31 mouse cellular contexts compared by ENCODE assay signal in the genomic region with DNA sequence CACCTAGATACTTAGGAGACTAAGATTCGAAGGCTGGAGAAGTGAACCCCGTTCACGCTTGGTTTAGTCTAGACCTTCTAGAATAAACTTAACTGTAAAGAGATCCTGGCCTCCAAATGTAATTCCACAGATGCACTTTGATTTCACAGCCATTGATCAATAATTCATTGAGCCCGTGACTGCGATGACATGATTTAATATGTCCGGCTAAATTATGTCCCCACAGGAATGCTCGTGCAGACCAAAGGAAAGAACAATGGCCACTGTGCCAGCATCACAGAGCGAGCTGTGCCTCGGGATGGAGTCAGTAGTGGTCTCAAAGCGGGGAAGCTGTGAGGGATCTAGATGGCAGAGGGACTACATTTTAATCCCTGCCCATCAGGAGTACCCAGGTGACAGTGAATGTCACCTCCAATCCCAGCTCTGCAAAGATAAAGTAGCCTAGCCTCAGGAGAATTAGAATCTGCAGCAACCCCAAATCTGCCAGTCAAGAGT.
DNase-seq lines count a peak whose midpoint lies in the region; ATAC-seq and TF ChIP-seq lines count a peak whose summit lies in the region.
"Had no signal": no experiment of that assay in that cellular context is flagged by ENCODE, and none has a peak within 500 bp of the region (broad histone marks: within the 10 kb centered on the region; RNA-seq: fewer than 3 reads in every experiment).

No protein-coding gene starts in this region.

- no peaks in the 10 kb centered on the region for H3K27me3 ChIP-seq in hindbrain, embryonic 11.5 days (ENCODE audit: control insufficient read depth, insufficient read depth, low read length)
- H3K27me3 ChIP-seq in hindbrain, embryonic 14.5 days (ENCODE audit: control insufficient read depth, insufficient read depth, low read length) = no peaks in the 10 kb centered on the region
- no peaks in the 10 kb centered on the region for H3K27me3 ChIP-seq in neural tube, embryonic 11.5 days (ENCODE audit: control insufficient read depth, insufficient read depth, low read length)
- H3K27me3 ChIP-seq: CH12.LX; embryonic facial prominence, embryonic 12.5 days; heart, embryonic 12.5 days; limb, embryonic 15.5 days; liver, embryonic 13.5 days had no signal

- H3K27ac ChIP-seq in hindbrain, embryonic 11.5 days (ENCODE audit: low read depth, low read length) = no peak overlapping the region
- H3K27ac ChIP-seq in hindbrain, embryonic 14.5 days = no peak overlapping the region; the same call in 1 of the 2 replicates
- H3K27ac ChIP-seq in neural tube, embryonic 11.5 days (ENCODE audit: low read depth, low read length) = peak overlapping the region; percentile 21; the same call in 1 of the 2 replicates
- no peak overlapping the region for H3K27ac ChIP-seq in layer of hippocampus, adult 2 months
- H3K27ac ChIP-seq: embryonic facial prominence, embryonic 12.5 days; gastrocnemius, adult 2 months; heart, adult 2 months; limb, embryonic 10.5 days; limb, embryonic 15.5 days; liver, embryonic 13.5 days had no signal

- DNase-seq in adrenal gland, adult (ENCODE audit: inconsistent age in 2 of 2, low spot score in 1 of 2) = peak; percentile 39 to 53
- DNase-seq in adrenal gland, postnatal 14 days = no peak
- no peak for DNase-seq in hindbrain, embryonic 11.5 days (ENCODE audit: low spot score)
- DNase-seq in hindbrain, embryonic 14.5 days (ENCODE audit: low spot score) = no peak
- DNase-seq in neural tube, embryonic 11.5 days (ENCODE audit: low spot score) = peak; percentile 35
- no peak for DNase-seq in neural tube, embryonic 10.5 days (ENCODE audit: extremely low spot score, low spot score)
- no peak for DNase-seq in layer of hippocampus, adult 2 months (ENCODE audit: low spot score in 2 of 2)
- DNase-seq: adrenal gland, postnatal 25 days; cerebellum, adult 18-20 months; cerebellum, postnatal 10 days; gastrocnemius, adult 2 months; heart, adult 2 months; heart, postnatal 4 days; kidney, adult 9 months; kidney, postnatal 10 days; layer of hippocampus, adult 9-11 months; liver, embryonic 13.5 days; lung, adult 18-20 months; lung, postnatal 4 days; right cerebral cortex, postnatal 25 days; thymus, postnatal 14 days had no signal

- H3K4me1 ChIP-seq in hindbrain, embryonic 11.5 days (replicated peaks; ENCODE audit: control insufficient read depth, insufficient read depth, low read length) = no peaks in the 10 kb centered on the region
- H3K4me1 ChIP-seq in hindbrain, embryonic 14.5 days (replicated peaks; ENCODE audit: control insufficient read depth, insufficient read depth, low read length) = no peaks in the 10 kb centered on the region
- no peaks in the 10 kb centered on the region for H3K4me1 ChIP-seq in neural tube, embryonic 11.5 days (ENCODE audit: control insufficient read depth, insufficient read depth, low read length)
- H3K4me1 ChIP-seq: embryonic facial prominence, embryonic 12.5 days; limb, embryonic 10.5 days; limb, embryonic 15.5 days; liver, embryonic 13.5 days had no signal

- H3K4me2 ChIP-seq in hindbrain, embryonic 11.5 days (replicated peaks; ENCODE audit: low read depth, low read length) = no peak overlapping the region
- no peak overlapping the region for H3K4me2 ChIP-seq in hindbrain, embryonic 14.5 days (replicated peaks)
- no peak overlapping the region for H3K4me2 ChIP-seq in neural tube, embryonic 11.5 days (ENCODE audit: low read depth)
- H3K4me2 ChIP-seq: embryonic facial prominence, embryonic 12.5 days; heart, embryonic 12.5 days; limb, embryonic 15.5 days; liver, embryonic 13.5 days had no signal

- no peak for TF ChIP-seq CTCF in layer of hippocampus, adult 2 months (conservative IDR thresholded peaks at IDR 0.05)

- H3K36me3 ChIP-seq in hindbrain, embryonic 11.5 days (ENCODE audit: control insufficient read depth, insufficient read depth, low read length) = no peaks in the 10 kb centered on the region
- no peaks in the 10 kb centered on the region for H3K36me3 ChIP-seq in hindbrain, embryonic 14.5 days (replicated peaks; ENCODE audit: control insufficient read depth, insufficient read depth)
- H3K36me3 ChIP-seq in neural tube, embryonic 11.5 days (ENCODE audit: control insufficient read depth, insufficient read depth, low read length) = no peaks in the 10 kb centered on the region
- H3K36me3 ChIP-seq: embryonic facial prominence, embryonic 12.5 days; heart, embryonic 12.5 days; limb, embryonic 10.5 days; limb, embryonic 15.5 days; liver, embryonic 13.5 days had no signal

- ATAC-seq in hindbrain, embryonic 11.5 days (ENCODE audit: low FRiP score) = 0 out of 2 replicates have a peak, but pooled peaks have one; percentile 4
- ATAC-seq in hindbrain, embryonic 14.5 days (ENCODE audit: low FRiP score) = no peak
- ATAC-seq in neural tube, embryonic 11.5 days (ENCODE audit: insufficient read depth, low FRiP score, low TSS enrichment) = no peak
- ATAC-seq: activated CD4-positive, CD25-positive, alpha-beta regulatory T cell, adult 4 months; forebrain, embryonic 14.5 days; intestine, postnatal 0 days; lung, postnatal 0 days had no signal

- no peak overlapping the region for H3K9ac ChIP-seq in hindbrain, embryonic 11.5 days (ENCODE audit: low read depth, low read length)
- no peak overlapping the region for H3K9ac ChIP-seq in hindbrain, embryonic 14.5 days
- H3K9ac ChIP-seq in neural tube, embryonic 11.5 days (ENCODE audit: low read length) = no peak overlapping the region
- H3K9ac ChIP-seq: embryonic facial prominence, embryonic 12.5 days; heart, embryonic 12.5 days; limb, embryonic 15.5 days; liver, embryonic 13.5 days had no signal

- 72% methylated on average over 10 of the region's 10 CpGs for WGBS in hindbrain, embryonic 11.5 days
- 54% methylated on average over 10 of the region's 10 CpGs for WGBS in hindbrain, embryonic 14.5 days
- 64% methylated on average over 10 of the region's 10 CpGs for WGBS in neural tube, embryonic 11.5 days

- no peaks in the 10 kb centered on the region for H3K9me3 ChIP-seq in hindbrain, embryonic 11.5 days (ENCODE audit: control insufficient read depth, low read length)
- no peaks in the 10 kb centered on the region for H3K9me3 ChIP-seq in hindbrain, embryonic 14.5 days (ENCODE audit: control insufficient read depth, low read length)
- H3K9me3 ChIP-seq in neural tube, embryonic 11.5 days (ENCODE audit: control insufficient read depth, low read length) = no peaks in the 10 kb centered on the region
- H3K9me3 ChIP-seq: embryonic facial prominence, embryonic 12.5 days; limb, embryonic 10.5 days; limb, embryonic 15.5 days; liver, embryonic 13.5 days had no signal

- no peak overlapping the region for H3K4me3 ChIP-seq in hindbrain, embryonic 11.5 days (ENCODE audit: low read depth, low read length)
- H3K4me3 ChIP-seq in hindbrain, embryonic 14.5 days (replicated peaks; ENCODE audit: low read length) = no peak overlapping the region
- no peak overlapping the region for H3K4me3 ChIP-seq in neural tube, embryonic 11.5 days (ENCODE audit: low read depth, low read length)
- H3K4me3 ChIP-seq in layer of hippocampus, adult 2 months = no peak overlapping the region
- H3K4me3 ChIP-seq: embryonic facial prominence, embryonic 12.5 days; gastrocnemius, adult 2 months; heart, adult 2 months; heart, embryonic 12.5 days; limb, embryonic 10.5 days; limb, embryonic 15.5 days; liver, embryonic 13.5 days; megakaryocyte, embryonic 14.5 days had no signal

Comparison
In these comparisons a context has a peak if more than half of its experiments do, and no peak if none do; other contexts are left out.
1. DNase-seq: peak in adrenal gland, adult (2 of 2) and neural tube, embryonic 11.5 days (single experiment); none in adrenal gland, postnatal 14 days (single experiment), hindbrain, embryonic 11.5 days (single experiment), hindbrain, embryonic 14.5 days (single experiment), neural tube, embryonic 10.5 days (single experiment) and layer of hippocampus, adult 2 months (0 of 2).